Mouse (Mus musculus): Measurements from ENCODE around the gene Tmem125. TPM values are rescaled to one million over a fixed set of nuclear protein-coding genes. Genes with fewer than 3 reads are reported as not detected.

Tmem125 gene
- polyA plus RNA-seq, 1 experiment from 2014 or later = 6.3 TPM

DNA sequence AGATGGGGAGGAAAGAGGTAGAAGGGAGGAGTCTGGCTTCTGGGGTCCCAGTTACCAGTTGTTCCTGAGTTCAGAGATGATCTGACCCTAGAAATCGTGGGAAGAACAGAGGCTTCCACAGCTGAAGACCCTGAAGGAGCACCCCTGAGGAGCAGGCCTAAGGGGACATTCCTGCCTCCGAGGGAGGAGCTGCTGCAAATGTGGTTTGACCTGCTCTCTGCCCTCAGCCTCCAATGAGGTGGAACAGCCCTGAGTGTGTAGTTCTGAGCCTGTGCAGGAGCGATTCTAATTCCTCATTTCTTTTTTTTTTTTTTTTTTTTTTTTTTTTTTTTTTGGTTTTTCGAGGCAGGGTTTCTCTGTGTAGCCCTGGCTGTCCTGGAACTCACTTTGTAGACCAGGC, 10.7 kb downstream of the Tmem125 start:
- Histone ChIP-seq H3K4me3 (no peak overlapping the region), H3K36me3 (no peaks in the 10 kb centered on the region), H3K9me3 (no peaks in the 10 kb centered on the region), H3K27me3 (no peaks in the 10 kb centered on the region), H3K4me1 (no peaks in the 10 kb centered on the region), H3K27ac (no peak overlapping the region), H3K4me2 (no peak overlapping the region), H3K9ac (no peak overlapping the region)
- 44% methylated on average over 3 of the region's 4 CpGs for WGBS
- ATAC-seq (ENCODE audit: borderline replicate concordance, extremely low read depth, low FRiP score, low TSS enrichment) = no peak

DNA sequence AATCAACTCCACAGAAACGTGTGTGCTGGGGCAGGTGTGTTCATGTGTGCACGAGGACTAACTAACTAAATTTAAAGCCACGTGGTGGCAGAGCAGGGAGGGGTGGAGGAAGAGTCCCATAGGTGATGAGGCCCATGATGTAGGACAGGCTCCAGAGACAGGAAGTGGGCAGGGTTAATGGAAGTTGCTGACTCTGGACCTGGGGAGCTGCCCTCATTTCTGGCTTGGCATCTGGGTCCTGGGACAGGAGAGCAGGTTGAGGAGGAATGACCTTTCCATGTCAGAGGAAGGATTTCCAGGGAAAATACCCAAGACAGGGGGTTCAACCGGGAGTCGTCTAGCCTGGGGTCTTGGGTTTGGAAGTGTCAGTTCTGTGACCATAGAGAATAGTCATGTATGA, 11.2 kb downstream of the Tmem125 start:
- Histone ChIP-seq H3K27me3 (no peaks in the 10 kb centered on the region), H3K4me2 (no peak overlapping the region), H3K9ac (no peak overlapping the region), H3K4me3 (no peak overlapping the region), H3K4me1 (no peaks in the 10 kb centered on the region), H3K27ac (no peak overlapping the region), H3K36me3 (no peaks in the 10 kb centered on the region), H3K9me3 (no peaks in the 10 kb centered on the region)
- WGBS = 68% methylated on average over 5 of the region's 5 CpGs
- no peak for ATAC-seq (ENCODE audit: borderline replicate concordance, extremely low read depth, low FRiP score, low TSS enrichment)

DNA sequence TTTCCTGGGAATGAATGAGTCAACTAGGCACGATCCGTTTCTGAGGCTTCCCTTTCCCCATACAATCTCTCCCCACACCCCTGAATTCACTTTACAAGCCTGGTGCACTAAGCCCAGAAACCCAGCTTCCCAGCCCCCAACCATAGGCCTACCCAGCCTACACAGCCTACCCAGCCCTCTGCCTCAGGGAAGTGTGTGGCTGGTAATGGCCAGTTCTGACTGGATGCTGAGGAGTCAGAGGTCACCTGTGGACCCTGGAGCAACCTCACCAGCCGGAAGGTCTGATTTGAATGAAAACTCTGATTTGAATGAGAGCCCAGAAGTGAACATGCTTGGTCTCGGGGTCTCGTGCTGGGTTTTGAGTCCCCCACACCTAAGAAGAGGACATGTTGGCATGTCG, 16.1 kb downstream of the Tmem125 start:
- Histone ChIP-seq H3K9ac (no peak overlapping the region), H3K4me3 (peak overlapping the region; percentile 40), H3K9me3 (no peaks in the 10 kb centered on the region), H3K36me3 (no peaks in the 10 kb centered on the region), H3K4me1 (peaks cover 9% of the 10 kb centered on the region; the same call in 1 of the 2 replicates), H3K27ac (no peak overlapping the region), H3K4me2 (peak overlapping the region; percentile 51), H3K27me3 (no peaks in the 10 kb centered on the region)
- no peak for ATAC-seq (ENCODE audit: borderline replicate concordance, extremely low read depth, low FRiP score, low TSS enrichment)
- 74% methylated on average over 6 of the region's 6 CpGs for WGBS

DNA sequence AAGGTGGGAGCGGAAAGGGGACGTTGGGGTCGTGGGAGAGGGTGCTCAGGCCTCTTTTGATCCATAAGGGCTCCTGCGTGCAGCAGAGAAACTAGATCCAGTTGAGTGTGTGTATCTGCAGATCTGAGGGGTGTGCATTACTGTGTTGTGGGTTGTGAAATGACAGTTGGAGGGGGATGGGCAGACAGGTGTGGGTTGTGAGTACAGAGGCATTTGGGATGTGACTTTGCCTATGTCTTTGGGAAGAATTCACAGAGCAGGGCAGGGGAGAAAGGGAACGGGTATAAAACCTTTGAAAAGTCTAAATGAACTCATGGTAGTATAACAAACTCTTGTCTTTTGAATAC, 16.5 kb downstream of the Tmem125 start:
- Histone ChIP-seq H3K9ac (peak overlapping the region; percentile 36), H3K9me3 (no peaks in the 10 kb centered on the region), H3K4me3 (peak overlapping the region; percentile 40), H3K36me3 (no peaks in the 10 kb centered on the region), H3K4me1 (peaks cover 9% of the 10 kb centered on the region; the same call in 1 of the 2 replicates), H3K27me3 (no peaks in the 10 kb centered on the region), H3K4me2 (peak overlapping the region; percentile 51), H3K27ac (0 out of 2 replicates have a peak overlapping the region, but pooled peaks have one; percentile 19)
- no peak for ATAC-seq (ENCODE audit: borderline replicate concordance, extremely low read depth, low FRiP score, low TSS enrichment)
- 45% methylated on average over 5 of the region's 5 CpGs for WGBS

DNA sequence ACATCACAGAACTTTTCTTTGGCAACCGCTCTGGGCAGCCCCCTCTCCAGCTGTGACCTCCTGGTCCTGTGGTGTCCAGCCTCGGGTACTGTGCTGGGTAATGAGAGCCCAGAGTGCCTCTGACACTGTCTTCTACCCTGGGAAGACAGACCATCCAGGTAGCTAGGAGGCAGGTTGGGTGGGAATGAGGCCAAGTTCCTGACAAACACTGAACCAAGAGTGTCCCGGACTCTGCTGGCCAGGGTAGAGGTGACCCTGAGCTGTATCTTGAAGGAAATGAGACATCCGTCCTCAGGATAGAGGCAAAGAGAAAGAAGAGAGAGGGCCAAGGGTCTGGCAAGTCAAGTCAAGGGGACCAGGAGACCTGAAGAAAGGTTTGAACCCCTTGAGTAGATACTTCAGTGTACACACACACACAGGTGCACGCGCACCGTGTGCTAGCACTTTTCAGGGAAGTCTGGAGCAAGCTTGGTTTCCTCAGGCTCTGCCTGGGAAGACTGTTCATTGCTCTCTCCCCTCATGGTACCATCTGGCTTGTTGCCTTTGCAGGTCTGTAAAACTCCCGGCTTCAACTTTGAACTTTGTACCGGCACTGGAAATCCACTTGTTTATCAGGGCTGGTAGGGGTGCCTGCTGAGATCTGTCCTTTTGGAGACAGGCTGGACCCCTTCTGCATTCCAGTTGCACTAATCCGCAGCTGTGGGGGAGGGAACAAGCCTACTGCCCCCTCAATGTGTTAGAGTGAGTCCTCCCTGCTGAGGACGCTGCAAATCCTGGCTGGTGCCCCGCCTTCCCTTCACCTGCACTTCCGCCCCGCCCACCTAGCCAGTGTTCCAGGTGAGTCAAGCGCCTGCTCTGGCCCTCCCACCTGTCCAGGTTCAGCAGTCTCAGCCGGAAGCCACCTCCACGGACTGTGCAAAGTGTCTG, 17.2 kb downstream of the Tmem125 start, which contains the start of gene 2610528J11Rik:
Gene 2610528J11Rik, plus strand, starts transcription at position 592 of the 927 bp plus-strand sequence.
- peak; percentile 56; the same call in 1 of the 2 replicates for ATAC-seq (ENCODE audit: borderline replicate concordance, extremely low read depth, low FRiP score, low TSS enrichment)
- H3K27me3 ChIP-seq = no peaks in the 10 kb centered on the region
- no peaks in the 10 kb centered on the region for H3K36me3 ChIP-seq
- H3K4me3 ChIP-seq = peak within 1 kb of the TSS; percentile 40
- H3K27ac ChIP-seq = peak within 1 kb of the TSS; percentile 24; the same call in 1 of the 2 replicates
- WGBS = 30% methylated on average over 17 of the region's 17 CpGs
- H3K4me2 ChIP-seq = peak within 1 kb of the TSS; percentile 51
- peak within 1 kb of the TSS; percentile 36 for H3K9ac ChIP-seq
- peaks cover 9% of the 10 kb centered on the region; the same call in 1 of the 2 replicates for H3K4me1 ChIP-seq
- no peaks in the 10 kb centered on the region for H3K9me3 ChIP-seq

DNA sequence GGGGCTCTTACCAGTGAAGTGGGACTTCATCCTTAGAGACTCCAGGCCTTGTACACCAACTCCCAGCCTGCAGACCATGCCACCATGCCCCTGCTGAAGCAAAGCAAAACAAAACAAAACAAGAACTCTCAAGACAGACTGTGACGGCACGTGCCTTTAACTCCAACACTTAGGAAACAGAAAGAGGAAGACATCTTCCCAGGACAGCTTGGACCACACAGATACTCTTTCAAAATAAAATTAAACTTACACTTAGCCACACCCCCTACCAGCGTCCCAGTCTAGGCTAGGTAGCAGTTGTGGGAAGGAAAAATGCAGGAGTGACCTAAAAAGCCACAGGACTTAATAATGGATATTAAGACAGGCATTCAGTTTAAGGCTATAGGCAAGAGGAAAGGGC, 18.1 kb downstream of the Tmem125 start:
- no peaks in the 10 kb centered on the region for H3K9me3 ChIP-seq
- no peak overlapping the region for H3K9ac ChIP-seq
- H3K4me1 ChIP-seq = peaks cover 9% of the 10 kb centered on the region; the same call in 1 of the 2 replicates
- 65% methylated on average over 3 of the region's 3 CpGs for WGBS
- H3K27me3 ChIP-seq = no peaks in the 10 kb centered on the region
- no peaks in the 10 kb centered on the region for H3K36me3 ChIP-seq
- no peak for ATAC-seq (ENCODE audit: borderline replicate concordance, extremely low read depth, low FRiP score, low TSS enrichment)
- H3K4me3 ChIP-seq = no peak overlapping the region
- H3K4me2 ChIP-seq = no peak overlapping the region
- H3K27ac ChIP-seq = no peak overlapping the region

DNA sequence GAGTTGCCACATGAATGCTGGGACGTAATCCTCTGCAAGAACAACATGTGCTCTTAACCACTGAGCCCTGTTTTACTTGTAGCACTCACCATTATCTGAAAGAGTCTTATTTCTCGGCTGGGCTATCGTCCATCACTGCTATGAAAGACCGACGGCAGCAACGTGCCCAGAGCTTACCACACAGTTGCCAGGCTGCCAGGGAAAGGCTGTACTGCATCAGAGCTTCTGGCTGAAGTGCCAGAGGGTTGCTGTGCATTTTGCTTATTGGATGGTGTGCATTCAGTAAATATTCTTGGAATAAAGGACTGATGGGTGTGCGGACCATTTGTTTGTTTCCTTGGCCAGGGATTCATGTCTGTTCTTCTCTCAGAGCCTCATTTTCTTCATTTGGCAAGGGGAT, 19.9 kb downstream of the Tmem125 start:
- Histone ChIP-seq H3K9ac (no peak overlapping the region), H3K27me3 (no peaks in the 10 kb centered on the region), H3K4me3 (no peak overlapping the region), H3K4me2 (no peak overlapping the region), H3K36me3 (no peaks in the 10 kb centered on the region), H3K9me3 (no peaks in the 10 kb centered on the region), H3K27ac (no peak overlapping the region), H3K4me1 (peaks cover 9% of the 10 kb centered on the region; the same call in 1 of the 2 replicates)
- no peak for ATAC-seq (ENCODE audit: borderline replicate concordance, extremely low read depth, low FRiP score, low TSS enrichment)
- 55% methylated on average over 7 of the region's 7 CpGs for WGBS

DNA sequence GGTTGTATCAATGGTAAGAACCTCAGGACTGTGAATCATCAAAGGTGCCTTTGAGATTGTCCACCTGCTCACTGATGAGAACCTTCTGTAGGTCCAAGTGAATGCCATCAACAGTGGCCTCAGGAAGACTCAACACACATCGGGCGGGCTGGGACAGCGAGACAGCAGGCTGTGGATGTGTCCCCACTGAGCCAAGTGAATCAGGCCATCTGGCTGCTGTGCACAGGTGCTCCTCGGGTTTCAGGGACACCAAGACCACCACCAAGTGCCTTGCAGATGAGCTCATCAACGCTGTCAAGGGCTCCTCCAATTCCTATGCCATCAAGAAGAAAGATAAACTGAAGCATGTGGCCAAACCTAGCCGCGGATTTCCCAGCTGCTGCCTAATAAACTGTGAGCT, 21.6 kb downstream of the Tmem125 start:
- Histone ChIP-seq H3K4me1 (peaks cover 9% of the 10 kb centered on the region; the same call in 1 of the 2 replicates), H3K4me3 (no peak overlapping the region), H3K27ac (no peak overlapping the region), H3K36me3 (no peaks in the 10 kb centered on the region), H3K9me3 (no peaks in the 10 kb centered on the region), H3K9ac (no peak overlapping the region), H3K4me2 (no peak overlapping the region), H3K27me3 (no peaks in the 10 kb centered on the region)
- no peak for ATAC-seq (ENCODE audit: borderline replicate concordance, extremely low read depth, low FRiP score, low TSS enrichment)
- WGBS = 81% methylated on average over 7 of the region's 7 CpGs

DNA sequence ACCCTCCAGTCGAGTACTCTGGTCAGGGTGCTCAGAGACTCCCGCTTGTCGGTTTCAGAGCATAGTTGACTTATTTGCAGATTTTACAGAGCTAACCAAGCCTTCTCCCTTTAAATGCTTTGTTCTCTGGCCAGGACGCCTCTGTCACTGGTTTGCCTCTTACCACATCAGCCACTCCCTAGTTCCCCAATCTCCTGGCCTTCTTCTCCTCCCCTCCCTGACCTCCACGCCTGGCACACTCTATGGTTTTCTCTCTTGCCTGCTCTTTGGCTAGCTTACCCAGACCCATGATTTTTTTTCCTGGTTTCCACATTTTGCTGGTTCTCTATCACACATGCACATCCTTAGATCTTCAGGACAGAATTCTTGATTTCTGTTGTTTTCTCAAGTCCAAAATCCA, 25.6 kb downstream of the Tmem125 start:
- Histone ChIP-seq H3K27me3 (no peaks in the 10 kb centered on the region; the same call in 1 of the 2 replicates), H3K27ac (no peak overlapping the region), H3K4me3 (no peak overlapping the region), H3K4me2 (no peak overlapping the region), H3K36me3 (no peaks in the 10 kb centered on the region), H3K4me1 (peaks cover 9% of the 10 kb centered on the region; the same call in 1 of the 2 replicates), H3K9me3 (no peaks in the 10 kb centered on the region), H3K9ac (no peak overlapping the region)
- WGBS = 55% methylated on average over 5 of the region's 5 CpGs
- no peak for ATAC-seq (ENCODE audit: borderline replicate concordance, extremely low read depth, low FRiP score, low TSS enrichment)

DNA sequence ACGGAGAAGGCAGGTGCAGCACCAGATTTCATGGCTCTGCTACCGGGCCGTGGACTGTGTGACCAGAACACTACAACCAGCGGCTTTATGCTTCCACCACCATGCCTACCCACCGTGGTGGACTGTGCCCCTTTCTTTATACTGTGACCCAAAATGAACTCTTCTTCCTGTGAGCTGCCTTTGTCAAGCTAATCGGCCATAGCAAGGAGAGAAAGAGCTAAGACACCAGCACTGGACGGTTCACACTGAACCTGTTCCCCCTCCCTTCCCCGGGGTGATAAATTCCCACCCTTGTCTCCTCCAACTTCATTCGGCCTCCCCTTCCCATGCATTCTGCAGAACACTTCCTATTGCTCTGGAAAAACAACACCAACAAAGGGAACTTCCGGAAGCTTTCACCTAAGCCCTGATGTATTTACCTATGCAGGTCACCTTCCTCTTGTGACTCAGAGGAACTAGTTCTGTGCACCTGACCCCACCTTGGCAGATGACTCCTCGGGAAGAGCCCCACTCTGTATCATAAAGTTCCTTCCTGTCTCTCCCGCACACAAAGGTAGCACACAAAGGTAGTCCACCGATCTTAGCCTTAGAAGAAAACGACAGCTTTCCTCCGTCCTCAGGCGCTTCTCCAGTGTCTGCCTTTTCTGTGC, 26.2 kb downstream of the Tmem125 start:
- Histone ChIP-seq H3K4me2 (no peak overlapping the region), H3K4me1 (peaks cover 9% of the 10 kb centered on the region; the same call in 1 of the 2 replicates), H3K4me3 (no peak overlapping the region), H3K27me3 (no peaks in the 10 kb centered on the region; the same call in 1 of the 2 replicates), H3K9me3 (no peaks in the 10 kb centered on the region), H3K27ac (no peak overlapping the region), H3K36me3 (no peaks in the 10 kb centered on the region), H3K9ac (no peak overlapping the region)
- 43% methylated on average over 16 of the region's 16 CpGs for whole genome bisulfite sequencing
- no peak for ATAC-seq (ENCODE audit: borderline replicate concordance, extremely low read depth, low FRiP score, low TSS enrichment)

DNA sequence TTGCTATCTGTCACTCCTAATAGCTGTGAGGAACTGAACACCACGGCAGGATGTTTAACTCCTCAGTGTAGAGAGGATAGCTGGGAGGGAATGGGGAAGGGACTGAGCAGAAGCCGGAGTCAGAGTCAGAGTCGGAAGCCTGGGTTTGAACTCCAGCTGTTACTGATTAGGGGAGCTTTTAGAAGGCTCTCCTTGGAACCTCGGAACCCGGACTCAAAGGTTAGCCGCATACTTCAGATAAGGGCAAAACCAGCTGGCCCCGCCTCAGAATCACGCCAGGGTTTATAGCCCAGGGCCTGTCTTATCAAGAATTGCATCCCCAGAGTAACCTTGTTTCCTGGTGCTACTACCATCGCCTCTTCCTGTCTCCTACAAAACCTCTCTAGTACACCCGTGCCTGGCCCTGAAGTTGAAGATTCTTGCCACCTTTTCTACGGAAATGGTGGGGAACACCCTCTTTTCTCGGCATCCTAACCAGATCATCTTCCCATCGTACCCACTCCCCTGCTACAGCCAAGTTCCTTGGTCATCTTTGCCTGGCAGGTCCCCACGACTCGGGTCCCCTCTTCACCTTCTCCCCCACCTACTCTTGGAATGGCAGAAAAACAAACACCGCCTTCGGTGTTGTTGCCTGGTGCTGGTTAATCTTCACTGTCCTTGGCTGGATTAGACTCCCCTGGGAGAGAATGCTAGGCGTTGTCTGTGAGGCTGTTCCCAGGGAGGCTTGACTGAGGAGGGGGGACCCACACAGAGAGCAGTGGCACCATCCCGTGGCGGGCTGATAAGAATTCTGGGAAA, 26.9 kb downstream of the Tmem125 start:
- H3K27me3 ChIP-seq = no peaks in the 10 kb centered on the region; the same call in 1 of the 2 replicates
- peaks cover 9% of the 10 kb centered on the region; the same call in 1 of the 2 replicates for H3K4me1 ChIP-seq
- 12% methylated on average over 20 of the region's 20 CpGs for WGBS
- H3K4me3 ChIP-seq = no peak overlapping the region
- H3K9ac ChIP-seq = no peak overlapping the region
- H3K36me3 ChIP-seq = no peaks in the 10 kb centered on the region
- no peak overlapping the region for H3K27ac ChIP-seq
- H3K4me2 ChIP-seq = no peak overlapping the region
- no peaks in the 10 kb centered on the region for H3K9me3 ChIP-seq
- ATAC-seq (ENCODE audit: borderline replicate concordance, extremely low read depth, low FRiP score, low TSS enrichment) = no peak

Data from lung, embryonic 15.5 days (tissue).